Mouse (Mus musculus) kidney, postnatal 0 days (tissue): ENCODE data around the gene Myo5c. TPM values are rescaled to one million over a fixed set of nuclear protein-coding genes. Genes with fewer than 3 reads are reported as not detected.

ENCODE experiments used
- ATAC-seq: fragments of 200-750 bp; cut with Nextera tagmentation; replicated peaks from 2 replicates; pipeline ENCODE4 v1.8.0; 2017; ENCODE audit warnings: low read depth, moderate number of reproducible peaks, moderate TSS enrichment, moderate library complexity; ENCODE audit not compliant: low FRiP score
- DNase-seq: peaks from one replicate; pipeline ENCODE4 v3.0.0-alpha.2; 2016; ENCODE audit warnings: low spot score
- H3K27ac ChIP-seq: fragments of 300-500 bp; sonication (generic); 2 replicates; pipeline ENCODE4 v1.5.1; 2014; ENCODE audit warnings: mild to moderate bottlenecking
- H3K27me3 ChIP-seq: fragments of 300-500 bp; sonication (generic); 2 replicates; pipeline ENCODE4 v1.6.1; 2014; ENCODE audit warnings: low read length, mixed read lengths; ENCODE audit not compliant: insufficient read depth
- H3K36me3 ChIP-seq: fragments of 300-500 bp; sonication (generic); 2 replicates; pipeline ENCODE4 v1.6.1; 2014; ENCODE audit warnings: low read length, mixed read lengths; ENCODE audit not compliant: insufficient read depth
- H3K4me1 ChIP-seq: fragments of 300-500 bp; sonication (generic); replicated peaks from 2 replicates; pipeline ENCODE4 v1.6.1; 2014; ENCODE audit warnings: antibody characterized with exemption, low read length, mixed read lengths; ENCODE audit not compliant: insufficient read depth
- H3K4me2 ChIP-seq: fragments of 300-500 bp; sonication (generic); 2 replicates; pipeline ENCODE4 v1.6.1; 2014; ENCODE audit warnings: mild to moderate bottlenecking, low read length, moderate library complexity, mixed read lengths
- H3K4me3 ChIP-seq: fragments of 300-500 bp; sonication (generic); replicated peaks from 2 replicates; pipeline ENCODE4 v1.5.1; 2014; ENCODE audit warnings: low read depth, low read length
- H3K9ac ChIP-seq: fragments of 300-500 bp; sonication (generic); 2 replicates; pipeline ENCODE4 v1.6.1; 2014; ENCODE audit warnings: low read depth, low read length
- H3K9me3 ChIP-seq: fragments of 300-500 bp; sonication (generic); replicated peaks from 2 replicates; pipeline ENCODE4 v1.6.1; 2016; ENCODE audit warnings: low read length, inconsistent platforms, mixed read lengths
- CTCF ChIP-seq: IDR thresholded peaks from 2 replicates; pipeline ENCODE4 v1.5.1; 2016; ENCODE audit warnings: antibody characterized with exemption, low read depth, mild to moderate bottlenecking, moderate library complexity
- WGBS: fragments of 180-500 bp; shearing (Covaris S2); extraction: QIAGEN DNeasy Blood & Tissue Kit; methylation state at CpG from one replicate; pipeline ENCODE4 v1.1.7; 2014; 5-methylcytosine and 5-hydroxymethylcytosine counted together
- polyA plus RNA-seq: library from polyadenylated mRNA; unstranded; fragments of >200 nt; fragmentation: Nextera tagmentation; extraction: Ambion mirVana; gene quantifications from 2 replicates; pipeline ENCODE4 v1.2.1, GENCODE M21; 2015

Gene Myo5c
- polyA plus RNA-seq, 1 experiment from 2014 or later = 2.4 TPM

DNA sequence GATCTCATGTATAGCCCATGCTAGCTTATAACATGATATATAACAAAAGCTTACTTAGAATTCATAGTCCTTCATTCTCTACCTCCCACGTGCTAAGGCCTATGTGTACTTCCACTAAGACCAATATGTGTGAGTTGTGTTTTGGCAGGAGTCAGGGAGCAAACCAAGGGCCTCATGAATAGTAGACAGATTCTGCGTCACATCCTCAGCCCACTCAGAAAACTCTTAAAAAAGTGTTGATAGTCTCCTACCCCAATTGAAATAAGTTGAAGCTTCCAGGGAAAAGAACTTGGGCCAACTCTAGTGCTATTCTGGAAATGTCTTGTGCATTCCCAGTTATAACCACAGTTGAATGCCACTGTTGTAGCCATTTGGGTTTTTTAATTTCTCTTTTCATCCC lies 29.8 kb upstream of the Myo5c start:
- Histone ChIP-seq H3K4me1 (no peaks in the 10 kb centered on the region), H3K4me2 (no peak overlapping the region), H3K4me3 (no peak overlapping the region), H3K9me3 (no peaks in the 10 kb centered on the region), H3K27me3 (no peaks in the 10 kb centered on the region), H3K27ac (no peak overlapping the region), H3K9ac (no peak overlapping the region), H3K36me3 (peaks cover 15% of the 10 kb centered on the region)
- DNase-seq = no peak
- WGBS = 89% methylated on average over 2 of the region's 2 CpGs
- no peak for TF ChIP-seq CTCF
- ATAC-seq = no peak

DNA sequence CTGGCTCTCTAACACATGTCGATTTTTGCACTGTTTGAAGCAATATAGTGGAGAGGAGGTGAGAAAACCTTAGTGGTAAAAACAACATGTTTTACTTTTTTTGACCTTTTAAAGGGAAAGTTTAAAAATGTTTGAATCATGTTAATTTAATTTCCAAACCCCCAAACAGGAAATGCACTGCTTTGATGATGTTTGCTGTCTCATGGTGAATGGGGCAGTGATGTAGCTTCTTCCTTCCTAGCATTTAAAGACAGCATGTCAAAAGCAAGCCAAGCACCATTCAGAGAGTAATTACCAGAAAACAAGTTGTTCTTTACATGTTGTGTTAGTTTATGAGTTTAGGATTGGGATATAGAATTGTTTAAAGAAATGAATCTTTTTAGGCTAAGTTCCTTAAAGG lies 22.6 kb upstream of the Myo5c start:
- Histone ChIP-seq H3K4me1 (no peaks in the 10 kb centered on the region), H3K4me2 (no peak overlapping the region), H3K27me3 (no peaks in the 10 kb centered on the region), H3K36me3 (peaks cover 4% of the 10 kb centered on the region; the same call in 1 of the 2 replicates), H3K9ac (no peak overlapping the region), H3K27ac (no peak overlapping the region), H3K4me3 (no peak overlapping the region), H3K9me3 (no peaks in the 10 kb centered on the region)
- no peak for TF ChIP-seq CTCF
- DNase-seq (no peak), ATAC-seq (no peak)
- 63% methylated on average over 1 of the region's 1 CpGs for WGBS

DNA sequence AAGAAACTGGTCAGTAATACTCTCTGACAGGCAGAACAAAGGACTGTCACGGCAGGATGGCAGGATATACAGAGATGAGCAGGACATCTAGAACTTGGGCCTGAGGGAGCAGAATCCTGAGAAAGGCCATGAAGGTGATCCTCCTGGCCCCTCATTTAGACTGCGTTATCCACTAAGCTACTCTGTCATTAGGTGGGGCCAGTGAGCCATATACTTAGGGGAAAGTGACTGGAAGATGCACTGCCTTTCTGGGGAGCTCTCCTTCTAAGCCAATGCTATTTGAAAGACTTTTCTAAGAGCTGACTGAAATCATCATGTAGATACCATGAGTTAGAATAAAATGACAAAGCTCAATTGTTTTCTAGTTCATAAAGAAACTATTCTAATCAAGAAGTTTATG lies 21.6 kb upstream of the Myo5c start:
- 70% methylated on average over 2 of the region's 2 CpGs for WGBS
- TF ChIP-seq CTCF = peak; percentile 30; the same call in 1 of the 2 replicates
- DNase-seq = no peak

DNA sequence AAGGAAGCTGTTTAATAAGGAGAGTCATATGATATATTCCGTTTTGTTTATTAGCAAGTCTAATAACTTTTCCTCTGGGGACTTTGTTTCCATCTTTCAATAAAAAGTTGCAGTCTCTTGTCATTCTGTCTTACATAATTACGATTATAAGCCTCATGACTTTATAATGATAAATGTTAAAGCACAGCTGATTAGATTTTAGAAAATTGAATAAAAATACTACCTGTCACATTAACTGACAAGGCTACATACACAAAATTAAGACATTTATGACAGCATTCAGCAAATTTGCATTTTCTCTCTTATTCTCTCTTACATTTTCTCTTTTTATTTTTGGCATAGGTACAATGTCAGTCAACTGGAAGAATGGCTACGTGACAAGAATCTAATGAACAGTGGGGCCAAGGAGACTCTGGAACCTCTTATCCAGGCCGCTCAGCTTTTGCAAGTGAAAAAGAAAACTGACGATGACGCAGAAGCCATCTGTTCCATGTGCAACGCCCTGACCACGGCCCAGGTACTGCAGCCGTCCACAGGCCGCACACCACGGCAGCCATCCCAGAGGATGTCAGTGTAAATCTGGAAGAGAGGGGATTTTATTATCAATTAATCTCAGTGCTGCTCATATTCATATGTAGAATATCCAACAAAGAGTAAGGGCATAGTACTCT lies 16.9 kb upstream of the Myo5c start:
- no peak overlapping the region for H3K27ac ChIP-seq
- H3K4me1 ChIP-seq = no peaks in the 10 kb centered on the region
- no peak overlapping the region for H3K4me2 ChIP-seq
- H3K9ac ChIP-seq = no peak overlapping the region
- ATAC-seq (no peak), DNase-seq (no peak)
- H3K9me3 ChIP-seq = no peaks in the 10 kb centered on the region
- H3K4me3 ChIP-seq = no peak overlapping the region
- TF ChIP-seq CTCF = no peak
- H3K36me3 ChIP-seq = peaks cover 6% of the 10 kb centered on the region; the same call in 1 of the 2 replicates
- 86% methylated on average over 11 of the region's 11 CpGs for WGBS
- no peaks in the 10 kb centered on the region for H3K27me3 ChIP-seq

More for the DNA sequence above, 21.6 kb upstream of the Myo5c start:
- Histone ChIP-seq H3K9me3 (no peaks in the 10 kb centered on the region), H3K36me3 (peaks cover 6% of the 10 kb centered on the region; the same call in 1 of the 2 replicates), H3K4me2 (no peak overlapping the region), H3K9ac (no peak overlapping the region), H3K27me3 (no peaks in the 10 kb centered on the region), H3K27ac (no peak overlapping the region), H3K4me3 (no peak overlapping the region), H3K4me1 (no peaks in the 10 kb centered on the region)
- ATAC-seq = no peak

DNA sequence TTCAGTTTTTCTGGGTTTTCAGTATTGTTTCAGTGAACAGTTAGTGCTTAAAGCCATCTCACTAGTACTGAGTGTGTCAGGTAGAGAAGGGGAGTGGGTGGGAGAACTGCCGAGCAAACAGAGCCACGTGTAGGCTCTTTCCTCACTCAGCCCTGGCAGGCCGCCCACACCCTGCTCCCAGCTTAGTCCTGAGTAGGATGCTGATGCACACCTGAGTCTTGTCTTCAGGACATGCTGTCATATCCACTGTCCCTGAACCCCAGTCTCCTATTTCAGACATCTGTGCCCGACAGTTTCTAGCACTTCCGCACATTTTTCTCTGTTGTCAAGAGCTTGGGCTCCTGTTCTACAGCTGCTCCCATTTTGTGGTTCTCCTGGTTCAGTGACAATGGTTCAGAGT lies 11.9 kb upstream of the Myo5c start:
- H3K27ac ChIP-seq = no peak overlapping the region
- no peaks in the 10 kb centered on the region for H3K4me1 ChIP-seq
- H3K9ac ChIP-seq = no peak overlapping the region
- TF ChIP-seq CTCF = no peak
- DNase-seq (no peak), ATAC-seq (no peak)
- WGBS = 65% methylated on average over 5 of the region's 5 CpGs
- H3K9me3 ChIP-seq = no peaks in the 10 kb centered on the region
- H3K4me3 ChIP-seq = no peak overlapping the region
- H3K4me2 ChIP-seq = no peak overlapping the region
- peaks cover 6% of the 10 kb centered on the region; the same call in 1 of the 2 replicates for H3K36me3 ChIP-seq
- no peaks in the 10 kb centered on the region for H3K27me3 ChIP-seq

DNA sequence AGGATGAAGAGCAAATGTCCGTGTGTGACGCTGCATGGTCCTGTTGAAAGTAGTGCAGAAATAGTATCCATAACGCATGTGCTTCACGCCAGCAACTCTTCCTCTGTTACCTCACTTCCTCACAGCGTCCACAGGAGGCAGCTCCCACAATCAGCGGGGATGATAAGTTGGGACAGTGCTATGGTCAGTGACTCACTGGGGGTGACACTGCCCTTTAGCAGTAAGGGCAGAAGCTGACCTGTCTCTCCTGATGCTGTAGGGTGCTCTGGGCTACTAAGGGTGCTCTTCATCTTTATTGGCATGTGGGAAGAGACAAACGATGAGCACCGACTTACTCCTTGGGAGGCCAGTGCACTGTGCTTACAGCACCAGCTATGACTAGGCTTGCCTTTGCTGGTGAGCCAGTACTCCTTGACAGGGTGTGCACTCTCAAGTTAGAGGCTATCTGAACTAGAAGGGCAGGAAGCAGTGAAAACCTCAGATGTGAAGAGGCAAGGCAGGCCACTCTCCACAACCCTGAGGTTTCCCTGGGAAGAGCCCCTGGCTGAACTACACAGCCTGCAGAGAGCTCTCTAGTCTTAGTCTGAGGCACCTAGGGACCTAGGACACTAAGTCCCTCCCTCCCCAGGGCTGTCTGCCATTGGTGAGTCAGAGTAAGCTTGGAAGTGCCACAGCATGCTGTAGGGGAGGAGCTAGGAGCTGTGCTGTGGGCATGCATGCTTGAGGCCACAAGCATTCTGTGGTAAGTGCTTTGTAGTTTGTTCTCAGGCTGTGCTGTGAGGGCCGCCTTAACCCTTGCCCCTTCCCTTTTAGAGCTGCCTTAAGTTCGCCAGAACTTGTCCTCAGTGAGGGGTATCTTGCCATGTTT lies 10.2 kb upstream of the Myo5c start:
- Histone ChIP-seq H3K9ac (no peak overlapping the region), H3K4me1 (no peaks in the 10 kb centered on the region), H3K36me3 (no peaks in the 10 kb centered on the region), H3K27me3 (no peaks in the 10 kb centered on the region), H3K9me3 (no peaks in the 10 kb centered on the region), H3K4me2 (no peak overlapping the region), H3K4me3 (no peak overlapping the region), H3K27ac (no peak overlapping the region)
- no peak for TF ChIP-seq CTCF
- ATAC-seq (no peak), DNase-seq (peak; percentile 6)
- 72% methylated on average over 10 of the region's 10 CpGs for WGBS
